Mouse (Mus musculus) spleen, postnatal 14 days (tissue): ENCODE measurements around the gene Fbxo9.

Source experiments
- DNase-seq, 2 experiments: peaks; one replicate each; pipeline ENCODE4 v3.0.0; 2021 to 2022; ENCODE audit warnings: low spot score in 2 of 2

The Fbxo9 gene

GRCm38 (mm10) chr9:78070496-78070895 lies 38.4 kb downstream of the Fbxo9 start:
- no peak for DNase-seq

GRCm38 (mm10) chr9:78064121-78064520 lies 44.7 kb downstream of the Fbxo9 start:
- no peak for DNase-seq

GRCm38 (mm10) chr9:78062392-78062791 lies 46.5 kb downstream of the Fbxo9 start:
- DNase-seq: no peak

- no peak for DNase-seq
These were observed 49.2 kb downstream of the Fbxo9 start for GRCm38 (mm10) chr9:78059525-78060120.

- no peak for DNase-seq
These were observed 54.6 kb downstream of the Fbxo9 start for GRCm38 (mm10) chr9:78054298-78054697.

- no peak for DNase-seq
These were observed 55.0 kb downstream of the Fbxo9 start for GRCm38 (mm10) chr9:78053821-78054220.

GRCm38 (mm10) chr9:78051677-78052076 lies 57.2 kb downstream of the Fbxo9 start, which contains the start of gene Gcm1:
Gene Gcm1 (plus strand): TSS chr9:78051924.
- no peak for DNase-seq

GRCm38 (mm10) chr9:78050452-78050970 lies 58.4 kb downstream of the Fbxo9 start:
- no peak for DNase-seq

GRCm38 (mm10) chr9:78046755-78047154 lies 62.1 kb downstream of the Fbxo9 start:
- DNase-seq: no peak

- no peak for DNase-seq
These were observed 63.7 kb downstream of the Fbxo9 start for GRCm38 (mm10) chr9:78045171-78045570.

- DNase-seq: peak; percentile 52 to 68
These were observed 69.9 kb downstream of the Fbxo9 start for GRCm38 (mm10) chr9:78038755-78039489.

GRCm38 (mm10) chr9:78035831-78036230 lies 73.0 kb downstream of the Fbxo9 start:
- no peak for DNase-seq

- no peak for DNase-seq
These were observed 73.6 kb downstream of the Fbxo9 start for GRCm38 (mm10) chr9:78035296-78035695.

GRCm38 (mm10) chr9:78032930-78033329 lies 75.9 kb downstream of the Fbxo9 start:
- no peak for DNase-seq
